Mouse (Mus musculus) kidney, postnatal 0 days (tissue): Measurements from ENCODE around the gene Lrrc38. TPM values are rescaled to one million over a fixed set of nuclear protein-coding genes. Genes with fewer than 3 reads are reported as not detected.

Experiments used
- ATAC-seq: fragments of 200-750 bp; cut with Nextera tagmentation; replicated peaks from 2 replicates; pipeline ENCODE4 v1.8.0; 2017; ENCODE audit warnings: low read depth, moderate number of reproducible peaks, moderate TSS enrichment, moderate library complexity; ENCODE audit not compliant: low FRiP score
- DNase-seq: peaks from one replicate; pipeline ENCODE4 v3.0.0-alpha.2; 2016; ENCODE audit warnings: low spot score
- H3K27ac ChIP-seq: fragments of 300-500 bp; sonication (generic); 2 replicates; pipeline ENCODE4 v1.5.1; 2014; ENCODE audit warnings: mild to moderate bottlenecking
- H3K27me3 ChIP-seq: fragments of 300-500 bp; sonication (generic); 2 replicates; pipeline ENCODE4 v1.6.1; 2014; ENCODE audit warnings: low read length, mixed read lengths; ENCODE audit not compliant: insufficient read depth
- H3K36me3 ChIP-seq: fragments of 300-500 bp; sonication (generic); 2 replicates; pipeline ENCODE4 v1.6.1; 2014; ENCODE audit warnings: low read length, mixed read lengths; ENCODE audit not compliant: insufficient read depth
- H3K4me1 ChIP-seq: fragments of 300-500 bp; sonication (generic); replicated peaks from 2 replicates; pipeline ENCODE4 v1.6.1; 2014; ENCODE audit warnings: antibody characterized with exemption, low read length, mixed read lengths; ENCODE audit not compliant: insufficient read depth
- H3K4me2 ChIP-seq: fragments of 300-500 bp; sonication (generic); 2 replicates; pipeline ENCODE4 v1.6.1; 2014; ENCODE audit warnings: mild to moderate bottlenecking, low read length, moderate library complexity, mixed read lengths
- H3K4me3 ChIP-seq: fragments of 300-500 bp; sonication (generic); replicated peaks from 2 replicates; pipeline ENCODE4 v1.5.1; 2014; ENCODE audit warnings: low read depth, low read length
- H3K9ac ChIP-seq: fragments of 300-500 bp; sonication (generic); 2 replicates; pipeline ENCODE4 v1.6.1; 2014; ENCODE audit warnings: low read depth, low read length
- H3K9me3 ChIP-seq: fragments of 300-500 bp; sonication (generic); replicated peaks from 2 replicates; pipeline ENCODE4 v1.6.1; 2016; ENCODE audit warnings: low read length, inconsistent platforms, mixed read lengths
- CTCF ChIP-seq: IDR thresholded peaks from 2 replicates; pipeline ENCODE4 v1.5.1; 2016; ENCODE audit warnings: antibody characterized with exemption, low read depth, mild to moderate bottlenecking, moderate library complexity
- WGBS: fragments of 180-500 bp; shearing (Covaris S2); extraction: QIAGEN DNeasy Blood & Tissue Kit; methylation state at CpG from one replicate; pipeline ENCODE4 v1.1.7; 2014; 5-methylcytosine and 5-hydroxymethylcytosine counted together
- polyA plus RNA-seq: library from polyadenylated mRNA; unstranded; fragments of >200 nt; fragmentation: Nextera tagmentation; extraction: Ambion mirVana; gene quantifications from 2 replicates; pipeline ENCODE4 v1.2.1, GENCODE M21; 2015

Gene Lrrc38
- polyA plus RNA-seq, 1 experiment from 2014 or later: 0.09 TPM

- DNase-seq (no peak), ATAC-seq (no peak)
- peaks cover 28% of the 10 kb centered on the region for H3K27me3 ChIP-seq
Measured at GRCm38 (mm10) chr4:143348678-143349077, 879 bp upstream of the Lrrc38 start.

DNA sequence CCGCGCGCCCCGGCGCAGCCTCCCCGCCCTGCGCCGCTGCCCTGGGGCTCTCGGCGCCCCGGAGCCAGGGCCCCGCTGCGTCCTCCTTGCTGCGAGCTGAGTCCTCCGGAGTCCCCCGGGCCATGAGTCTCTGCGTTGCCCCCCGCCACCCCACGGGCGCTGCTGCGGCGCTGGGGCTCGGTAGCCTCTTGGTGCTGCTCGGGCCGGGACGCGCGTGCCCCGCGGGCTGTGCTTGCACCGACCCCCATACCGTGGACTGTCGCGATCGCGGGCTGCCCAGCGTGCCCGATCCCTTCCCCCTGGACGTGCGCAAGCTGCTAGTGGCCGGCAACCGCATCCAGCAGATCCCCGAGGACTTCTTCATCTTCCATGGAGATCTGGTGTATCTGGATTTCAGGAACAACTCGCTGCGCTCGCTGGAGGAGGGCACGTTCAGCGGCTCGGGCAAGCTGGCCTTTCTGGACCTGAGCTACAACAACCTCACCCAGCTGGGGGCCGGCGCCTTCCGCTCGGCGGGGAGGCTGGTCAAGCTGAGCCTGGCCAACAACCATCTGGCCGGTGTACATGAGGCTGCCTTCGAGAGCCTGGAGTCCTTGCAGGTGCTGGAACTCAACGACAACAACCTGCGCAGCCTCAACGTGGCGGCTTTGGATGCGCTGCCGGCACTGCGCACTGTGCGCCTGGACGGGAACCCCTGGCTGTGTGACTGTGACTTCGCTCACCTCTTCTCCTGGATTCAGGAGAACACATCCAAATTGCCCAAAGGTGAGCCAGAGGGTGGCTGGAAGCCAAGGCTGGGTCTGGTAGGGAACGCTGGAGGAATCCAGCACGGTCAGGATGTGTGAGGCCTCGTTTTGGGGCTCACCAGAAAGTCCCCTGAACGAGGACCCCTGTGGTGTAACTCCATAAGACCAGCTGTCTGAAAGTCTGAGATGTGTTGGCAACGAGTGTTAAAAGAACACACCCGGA, 774 bp downstream of the Lrrc38 start:
- 4% methylated on average over 69 of the region's 72 CpGs for WGBS
- Histone ChIP-seq H3K4me3 (peak overlapping the region; percentile 44), H3K9me3 (no peaks in the 10 kb centered on the region), H3K36me3 (no peaks in the 10 kb centered on the region), H3K27ac (no peak overlapping the region), H3K4me1 (0 out of 2 replicates have a peak, but pooled peaks cover 9% of the 10 kb centered on the region), H3K4me2 (peak overlapping the region; percentile 85), H3K27me3 (peaks cover 28% of the 10 kb centered on the region), H3K9ac (peak overlapping the region; percentile 31; the same call in 1 of the 2 replicates)
- ATAC-seq (peak; percentile 46; the same call in 1 of the 2 replicates), DNase-seq (no peak)
- no peak for TF ChIP-seq CTCF

More at GRCm38 (mm10) chr4:143348678-143349077, 879 bp upstream of the Lrrc38 start:
- Histone ChIP-seq H3K9me3 (no peaks in the 10 kb centered on the region), H3K4me1 (0 out of 2 replicates have a peak, but pooled peaks cover 9% of the 10 kb centered on the region), H3K4me2 (no peak overlapping the region), H3K27ac (no peak overlapping the region), H3K9ac (no peak overlapping the region), H3K36me3 (no peaks in the 10 kb centered on the region), H3K4me3 (no peak overlapping the region)
- 32% methylated on average over 5 of the region's 5 CpGs for WGBS
- TF ChIP-seq CTCF: no peak

GRCm38 (mm10) chr4:143352301-143352700, 2.7 kb downstream of the Lrrc38 start:
- no peak overlapping the region for H3K4me3 ChIP-seq
- H3K36me3 ChIP-seq: no peaks in the 10 kb centered on the region
- peaks cover 28% of the 10 kb centered on the region for H3K27me3 ChIP-seq
- 84% methylated on average over 4 of the region's 4 CpGs for WGBS
- ATAC-seq: no peak
- H3K4me1 ChIP-seq: 0 out of 2 replicates have a peak, but pooled peaks cover 9% of the 10 kb centered on the region
- H3K9ac ChIP-seq: no peak overlapping the region
- no peak overlapping the region for H3K27ac ChIP-seq
- H3K4me2 ChIP-seq: no peak overlapping the region
- no peak for TF ChIP-seq CTCF
- DNase-seq: no peak
- H3K9me3 ChIP-seq: no peaks in the 10 kb centered on the region

DNA sequence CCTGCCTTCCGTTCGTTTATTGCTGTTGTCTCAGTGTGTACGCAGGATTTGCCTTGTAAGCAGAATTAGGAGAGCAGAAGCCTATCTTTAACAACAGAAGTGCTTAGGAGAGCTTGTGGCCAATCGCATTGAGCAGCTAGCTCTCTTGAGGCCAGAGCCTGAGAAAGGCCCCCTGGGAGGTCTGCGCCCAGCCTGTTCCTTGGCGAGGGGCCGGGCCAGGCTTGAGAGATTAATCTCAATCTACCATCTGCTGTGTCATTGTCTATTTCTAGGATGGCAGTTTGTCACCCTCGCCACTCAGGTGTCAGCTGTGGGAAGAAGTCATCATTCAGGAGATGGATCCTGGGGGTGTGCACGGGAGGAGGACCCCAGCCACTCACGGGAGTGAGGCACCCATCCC, 12.0 kb downstream of the Lrrc38 start:
- DNase-seq (no peak), ATAC-seq (no peak)
- H3K4me3 ChIP-seq: no peak overlapping the region
- H3K27ac ChIP-seq: no peak overlapping the region
- no peak overlapping the region for H3K4me2 ChIP-seq
- no peak overlapping the region for H3K9ac ChIP-seq
- H3K27me3 ChIP-seq: no peaks in the 10 kb centered on the region
- WGBS: 74% methylated on average over 10 of the region's 10 CpGs
- TF ChIP-seq CTCF: no peak
- no peaks in the 10 kb centered on the region for H3K9me3 ChIP-seq
- no peaks in the 10 kb centered on the region for H3K4me1 ChIP-seq
- H3K36me3 ChIP-seq: no peaks in the 10 kb centered on the region

DNA sequence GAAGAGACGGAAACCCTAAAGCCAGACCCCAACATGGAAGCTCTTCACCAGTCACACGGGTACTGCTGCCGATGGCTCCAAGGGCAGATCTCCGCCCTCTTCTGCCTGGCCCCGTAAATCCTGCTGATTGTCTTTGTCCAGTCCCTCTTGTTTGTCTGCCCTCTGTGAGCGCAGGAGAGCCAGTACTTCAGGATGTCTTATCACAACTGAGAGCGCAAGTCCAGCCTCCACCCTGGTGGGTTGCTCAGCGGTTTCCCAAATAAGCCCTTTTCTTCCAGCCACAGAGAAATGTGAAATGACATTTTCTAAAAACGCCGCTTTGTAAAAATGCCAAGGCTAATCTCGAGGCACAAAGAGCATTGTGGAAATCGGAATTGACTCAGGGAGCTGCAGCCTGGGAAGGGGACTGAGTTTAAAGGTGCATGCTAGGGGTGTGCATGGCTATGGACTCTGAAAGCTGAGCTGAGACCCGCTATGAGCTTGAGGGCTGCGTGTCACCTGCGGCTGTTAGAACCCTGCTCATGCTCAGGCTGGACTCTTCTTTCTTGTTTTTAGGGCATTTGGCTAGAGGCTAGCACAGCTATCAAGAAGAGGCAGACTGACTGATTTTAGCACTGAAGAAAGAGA, 17.0 kb downstream of the Lrrc38 start:
- H3K9me3 ChIP-seq: no peaks in the 10 kb centered on the region
- no peaks in the 10 kb centered on the region for H3K36me3 ChIP-seq
- H3K9ac ChIP-seq: no peak overlapping the region
- no peaks in the 10 kb centered on the region for H3K4me1 ChIP-seq
- DNase-seq (no peak), ATAC-seq (no peak)
- H3K27ac ChIP-seq: no peak overlapping the region
- WGBS: 44% methylated on average over 15 of the region's 15 CpGs
- H3K27me3 ChIP-seq: no peaks in the 10 kb centered on the region
- H3K4me3 ChIP-seq: no peak overlapping the region
- H3K4me2 ChIP-seq: no peak overlapping the region
- no peak for TF ChIP-seq CTCF

DNA sequence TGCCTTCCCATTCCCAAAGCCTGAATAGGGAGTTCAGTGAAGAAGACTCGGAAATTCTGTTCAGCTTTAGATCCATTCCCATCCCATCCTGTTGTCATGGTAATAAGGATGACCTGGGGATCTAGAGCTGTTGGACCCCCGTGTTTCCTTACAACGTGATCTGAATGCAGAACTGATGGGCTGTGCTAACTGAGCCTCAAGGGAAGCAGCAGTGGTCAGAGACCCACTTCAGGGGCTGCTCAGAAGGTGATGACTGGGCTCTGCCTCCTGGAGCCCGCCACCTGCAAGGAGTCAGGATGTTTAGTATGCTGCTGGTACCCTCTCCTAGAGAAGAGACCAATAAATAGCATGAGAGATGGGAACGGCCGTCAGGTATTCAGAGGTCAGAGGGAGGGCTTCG, 29.9 kb downstream of the Lrrc38 start:
- Histone ChIP-seq H3K4me3 (no peak overlapping the region), H3K27me3 (no peaks in the 10 kb centered on the region), H3K36me3 (no peaks in the 10 kb centered on the region), H3K27ac (no peak overlapping the region), H3K4me2 (no peak overlapping the region), H3K9me3 (no peaks in the 10 kb centered on the region), H3K4me1 (no peaks in the 10 kb centered on the region), H3K9ac (no peak overlapping the region)
- ATAC-seq (no peak), DNase-seq (no peak)
- no peak for TF ChIP-seq CTCF
- 33% methylated on average over 7 of the region's 7 CpGs for WGBS
